Mouse (Mus musculus) forebrain, embryonic 13.5 days (tissue): Measurements from ENCODE around the gene Rgl1. TPM values are rescaled to one million over a fixed set of nuclear protein-coding genes. Genes with fewer than 3 reads are reported as not detected.
A peak's percentile ranks its signal among the peaks of the same experiment; 100 is the strongest.

Source experiments
- ATAC-seq: fragments of 200-750 bp; cut with Nextera tagmentation; 2 replicates; pipeline ENCODE4 v1.8.0; 2017
- H3K27ac ChIP-seq: fragments of 300-500 bp; sonication (generic); 2 replicates; pipeline ENCODE4 v1.5.1; 2015; ENCODE audit warnings: inconsistent platforms, mild to moderate bottlenecking, moderate library complexity
- H3K27me3 ChIP-seq: fragments of 300-500 bp; sonication (generic); 2 replicates; pipeline ENCODE4 v1.6.1; 2015; ENCODE audit warnings: mild to moderate bottlenecking, inconsistent platforms
- H3K36me3 ChIP-seq: fragments of 300-500 bp; sonication (generic); 2 replicates; pipeline ENCODE4 v1.6.1; 2015; ENCODE audit warnings: mild to moderate bottlenecking, inconsistent platforms; ENCODE audit not compliant: poor library complexity, severe bottlenecking
- H3K4me1 ChIP-seq: fragments of 300-500 bp; sonication (generic); 2 replicates; pipeline ENCODE4 v1.6.1; 2015; ENCODE audit warnings: inconsistent platforms
- H3K4me2 ChIP-seq: fragments of 300-500 bp; sonication (generic); 2 replicates; pipeline ENCODE4 v1.6.1; 2015; ENCODE audit warnings: inconsistent platforms, mild to moderate bottlenecking, moderate library complexity
- H3K4me3 ChIP-seq: fragments of 300-500 bp; sonication (generic); 2 replicates; pipeline ENCODE4 v1.5.1; 2015; ENCODE audit warnings: mild to moderate bottlenecking, inconsistent platforms
- H3K9ac ChIP-seq: fragments of 300-500 bp; sonication (generic); 2 replicates; pipeline ENCODE4 v1.6.1; 2015; ENCODE audit warnings: mild to moderate bottlenecking, inconsistent platforms
- H3K9me3 ChIP-seq: fragments of 300-500 bp; sonication (generic); replicated peaks from 2 replicates; pipeline ENCODE4 v1.6.1; 2016; ENCODE audit warnings: inconsistent platforms
- WGBS: fragments of 180-500 bp; shearing (Covaris S2); methylation state at CpG from one replicate; pipeline ENCODE4 v1.1.7; 2015; 5-methylcytosine and 5-hydroxymethylcytosine counted together
- polyA plus RNA-seq: library from polyadenylated mRNA; unstranded; fragments of >200 nt; fragmentation: Nextera tagmentation; extraction: Ambion mirVana; gene quantifications from 2 replicates; pipeline ENCODE4 v1.2.1, GENCODE M21; 2015

Gene Rgl1
- polyA plus RNA-seq, 1 experiment from 2014 or later, result 18.5 TPM

DNA sequence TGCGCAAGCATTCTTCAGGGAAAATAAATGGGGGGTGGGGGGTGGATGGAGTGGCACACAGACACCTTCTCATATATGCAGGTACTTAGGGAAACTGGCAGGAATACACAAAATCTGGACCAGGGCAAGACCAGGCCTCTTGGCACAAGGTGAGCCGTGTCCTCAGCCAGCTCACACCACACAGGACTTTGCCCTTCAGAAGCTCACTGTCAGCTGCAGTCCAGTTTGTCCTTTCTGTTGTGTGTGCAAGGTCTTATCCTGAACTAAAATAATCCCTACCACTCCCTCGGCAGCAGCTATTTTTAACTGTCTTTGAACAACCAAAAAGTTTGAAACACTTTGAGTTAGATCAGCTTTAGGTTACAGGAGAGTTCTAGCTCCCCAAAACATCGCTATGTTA lies 227.3 kb downstream of the Rgl1 start:
- Histone ChIP-seq H3K4me1 (no peaks in the 10 kb centered on the region), H3K27me3 (no peaks in the 10 kb centered on the region), H3K4me2 (no peak overlapping the region), H3K27ac (no peak overlapping the region), H3K9me3 (no peaks in the 10 kb centered on the region), H3K4me3 (no peak overlapping the region), H3K36me3 (peaks cover 25% of the 10 kb centered on the region), H3K9ac (no peak overlapping the region)
- no peak for ATAC-seq
- WGBS, result 89% methylated on average over 4 of the region's 4 CpGs

GRCm38 (mm10) chr1:152537186-152537585 lies 229.0 kb downstream of the Rgl1 start:
- Histone ChIP-seq H3K9me3 (no peaks in the 10 kb centered on the region), H3K27me3 (no peaks in the 10 kb centered on the region), H3K4me3 (no peak overlapping the region), H3K27ac (no peak overlapping the region), H3K4me1 (peaks cover 5% of the 10 kb centered on the region; the same call in 1 of the 2 replicates), H3K4me2 (no peak overlapping the region), H3K36me3 (peaks cover 12% of the 10 kb centered on the region), H3K9ac (no peak overlapping the region)
- WGBS, result 80% methylated on average over 13 of the region's 13 CpGs
- ATAC-seq, result no peak

DNA sequence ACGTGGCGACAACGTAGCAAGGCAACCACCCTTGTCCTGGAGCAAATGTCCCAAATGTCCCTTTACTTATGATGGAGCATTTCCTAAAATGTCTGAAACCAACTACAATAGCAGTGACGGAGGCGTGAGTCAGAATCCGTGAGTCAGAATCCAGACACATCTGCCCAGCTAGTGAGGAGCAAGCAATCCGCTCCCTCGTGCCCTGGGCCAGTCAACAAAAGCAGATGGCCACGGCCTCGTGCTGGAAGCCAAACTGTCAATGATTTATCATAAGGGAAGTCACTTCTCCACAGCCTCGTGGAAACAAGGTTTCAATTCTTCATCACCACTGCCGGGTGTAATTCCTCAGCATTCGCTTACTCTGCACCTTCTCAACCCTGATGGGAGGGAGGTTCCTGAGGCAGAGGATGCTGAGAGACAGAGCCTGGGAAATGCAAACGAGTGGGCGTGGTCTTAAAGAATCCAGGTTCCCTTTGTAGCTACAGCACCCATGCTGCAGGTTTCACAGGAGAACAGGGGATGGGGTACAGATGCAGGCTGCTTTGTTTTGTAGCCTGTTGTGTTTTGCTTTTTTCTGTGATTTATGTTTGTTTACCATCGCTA lies 229.6 kb downstream of the Rgl1 start:
- Histone ChIP-seq H3K27ac (no peak overlapping the region), H3K4me1 (peaks cover 7% of the 10 kb centered on the region; the same call in 1 of the 2 replicates), H3K4me2 (no peak overlapping the region), H3K9ac (no peak overlapping the region), H3K27me3 (no peaks in the 10 kb centered on the region), H3K4me3 (no peak overlapping the region), H3K36me3 (peaks cover 12% of the 10 kb centered on the region), H3K9me3 (no peaks in the 10 kb centered on the region)
- 63% methylated on average over 16 of the region's 16 CpGs for WGBS
- no peak for ATAC-seq

DNA sequence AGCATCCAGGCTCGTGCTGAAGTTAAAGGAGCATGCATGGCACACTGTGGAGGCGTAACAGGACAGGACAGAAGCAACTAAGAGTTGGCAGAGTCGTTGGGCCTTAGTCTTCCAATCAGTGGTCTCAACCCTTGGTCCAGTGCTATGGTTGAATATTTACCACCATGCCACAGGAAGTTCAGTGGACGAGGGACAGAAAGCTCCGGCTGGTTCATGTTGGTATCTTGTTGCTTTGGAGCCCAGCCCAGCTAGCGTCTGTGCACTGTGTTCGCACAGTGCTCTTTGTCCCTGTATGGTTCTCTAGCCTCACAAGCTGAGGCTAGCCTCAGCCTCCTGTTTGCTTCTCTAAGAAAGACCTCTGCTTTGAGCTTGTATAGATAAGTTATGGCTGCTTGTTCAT lies 231.6 kb downstream of the Rgl1 start:
- H3K4me1 ChIP-seq, result peaks cover 7% of the 10 kb centered on the region; the same call in 1 of the 2 replicates
- peaks cover 21% of the 10 kb centered on the region for H3K36me3 ChIP-seq
- no peak overlapping the region for H3K4me3 ChIP-seq
- no peak overlapping the region for H3K27ac ChIP-seq
- no peak for ATAC-seq
- H3K9ac ChIP-seq, result no peak overlapping the region
- 90% methylated on average over 7 of the region's 7 CpGs for WGBS
- H3K4me2 ChIP-seq, result no peak overlapping the region
- H3K9me3 ChIP-seq, result no peaks in the 10 kb centered on the region
- H3K27me3 ChIP-seq, result no peaks in the 10 kb centered on the region

DNA sequence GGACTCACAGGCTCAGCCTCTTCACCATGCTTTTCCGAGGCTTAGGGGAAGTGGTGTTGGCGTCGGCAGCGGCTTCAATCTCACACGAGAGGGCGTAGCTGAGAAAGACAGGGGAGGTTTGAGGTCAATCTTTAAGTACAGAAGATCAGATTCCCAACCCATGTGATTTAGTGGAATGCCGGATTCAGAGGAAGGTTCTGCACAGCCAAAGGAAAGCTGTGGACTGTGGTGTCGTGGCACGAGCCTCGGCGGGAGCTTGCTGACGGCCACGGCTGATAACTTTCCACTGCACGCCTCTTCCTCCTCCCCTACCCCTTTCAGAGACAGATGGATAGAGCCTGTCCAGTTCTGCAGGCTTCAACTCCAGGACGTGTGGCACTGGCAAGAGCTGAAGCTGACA lies 234.7 kb downstream of the Rgl1 start:
- H3K27me3 ChIP-seq, result no peaks in the 10 kb centered on the region
- H3K4me2 ChIP-seq, result no peak overlapping the region
- WGBS, result 77% methylated on average over 15 of the region's 15 CpGs
- peaks cover 7% of the 10 kb centered on the region; the same call in 1 of the 2 replicates for H3K4me1 ChIP-seq
- H3K9me3 ChIP-seq, result no peaks in the 10 kb centered on the region
- ATAC-seq, result no peak
- peaks cover 15% of the 10 kb centered on the region for H3K36me3 ChIP-seq
- H3K9ac ChIP-seq, result no peak overlapping the region
- no peak overlapping the region for H3K4me3 ChIP-seq
- no peak overlapping the region for H3K27ac ChIP-seq

GRCm38 (mm10) chr1:152528778-152529177 lies 237.4 kb downstream of the Rgl1 start:
- ATAC-seq, result no peak
- Histone ChIP-seq H3K4me1 (peaks cover 13% of the 10 kb centered on the region), H3K27me3 (no peaks in the 10 kb centered on the region), H3K9ac (no peak overlapping the region), H3K36me3 (peaks cover 15% of the 10 kb centered on the region), H3K9me3 (no peaks in the 10 kb centered on the region), H3K4me3 (no peak overlapping the region), H3K4me2 (no peak overlapping the region), H3K27ac (no peak overlapping the region)
- 90% methylated on average over 3 of the region's 3 CpGs for WGBS

DNA sequence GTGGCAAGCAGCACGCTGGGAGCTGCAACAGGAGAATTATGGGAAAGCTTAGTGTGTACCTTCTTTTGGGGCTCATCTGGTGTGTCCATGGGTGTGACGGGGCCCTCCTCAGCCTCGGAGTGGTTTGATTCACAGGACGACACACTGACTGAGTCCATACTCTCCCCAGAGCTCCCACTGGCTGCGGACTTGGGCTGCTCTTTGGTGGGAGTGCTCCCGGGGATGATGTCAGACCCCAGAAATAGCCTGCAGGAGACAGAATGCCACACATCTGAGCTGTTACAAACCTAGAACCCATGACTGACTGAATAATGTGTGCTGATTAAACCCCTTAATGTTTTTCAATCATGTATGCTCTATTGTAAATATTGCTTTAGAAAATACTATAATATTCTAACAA lies 237.9 kb downstream of the Rgl1 start:
- WGBS, result 84% methylated on average over 6 of the region's 6 CpGs
- peaks cover 21% of the 10 kb centered on the region for H3K36me3 ChIP-seq
- peaks cover 13% of the 10 kb centered on the region for H3K4me1 ChIP-seq
- H3K4me2 ChIP-seq, result no peak overlapping the region
- no peak overlapping the region for H3K27ac ChIP-seq
- H3K27me3 ChIP-seq, result no peaks in the 10 kb centered on the region
- H3K9me3 ChIP-seq, result no peaks in the 10 kb centered on the region
- H3K9ac ChIP-seq, result no peak overlapping the region
- no peak for ATAC-seq
- no peak overlapping the region for H3K4me3 ChIP-seq

GRCm38 (mm10) chr1:152526154-152526553 lies 240.0 kb downstream of the Rgl1 start:
- Histone ChIP-seq H3K9ac (no peak overlapping the region), H3K27me3 (no peaks in the 10 kb centered on the region), H3K4me3 (no peak overlapping the region), H3K36me3 (peaks cover 26% of the 10 kb centered on the region), H3K4me1 (peaks cover 6% of the 10 kb centered on the region), H3K4me2 (no peak overlapping the region), H3K27ac (no peak overlapping the region), H3K9me3 (no peaks in the 10 kb centered on the region)
- no peak for ATAC-seq
- WGBS, result 82% methylated on average over 9 of the region's 9 CpGs

DNA sequence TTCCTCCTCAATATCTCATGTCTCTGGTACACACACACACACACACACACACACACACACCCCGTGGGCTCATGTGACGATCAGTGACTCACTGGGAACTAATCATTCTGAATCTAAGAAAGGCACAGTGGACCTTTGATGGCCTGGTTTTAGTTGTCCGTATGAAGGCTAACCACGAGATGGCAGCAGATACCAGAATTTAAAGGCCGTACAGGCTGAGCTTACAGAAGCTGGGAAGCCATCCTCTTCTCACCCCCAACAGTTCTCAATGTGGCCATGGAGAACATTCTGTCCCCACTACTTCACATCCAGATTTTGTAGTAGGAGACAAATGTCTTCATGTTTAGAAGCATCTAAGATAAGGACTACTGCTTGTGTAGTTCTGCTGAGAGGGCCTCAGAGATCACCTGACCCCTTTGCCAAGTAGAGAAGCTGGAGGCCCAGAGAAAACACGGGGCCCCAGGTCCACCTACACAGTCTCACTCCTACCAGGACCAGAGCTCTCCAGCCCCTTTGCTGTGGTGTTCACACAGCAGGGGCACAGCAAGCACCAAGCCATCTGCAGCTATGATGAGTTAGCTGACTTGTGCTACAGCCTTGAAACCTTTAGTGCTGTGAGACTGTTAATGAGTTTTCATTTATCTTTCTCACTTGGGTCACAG lies 241.0 kb downstream of the Rgl1 start:
- WGBS, result 24% methylated on average over 6 of the region's 6 CpGs
- Histone ChIP-seq H3K36me3 (peaks cover 26% of the 10 kb centered on the region), H3K9me3 (no peaks in the 10 kb centered on the region), H3K4me3 (no peak overlapping the region), H3K27ac (peak overlapping the region; percentile 8; the same call in 1 of the 2 replicates), H3K4me2 (no peak overlapping the region), H3K27me3 (no peaks in the 10 kb centered on the region), H3K4me1 (peaks cover 6% of the 10 kb centered on the region), H3K9ac (no peak overlapping the region)
- peak; percentile 85 for ATAC-seq

DNA sequence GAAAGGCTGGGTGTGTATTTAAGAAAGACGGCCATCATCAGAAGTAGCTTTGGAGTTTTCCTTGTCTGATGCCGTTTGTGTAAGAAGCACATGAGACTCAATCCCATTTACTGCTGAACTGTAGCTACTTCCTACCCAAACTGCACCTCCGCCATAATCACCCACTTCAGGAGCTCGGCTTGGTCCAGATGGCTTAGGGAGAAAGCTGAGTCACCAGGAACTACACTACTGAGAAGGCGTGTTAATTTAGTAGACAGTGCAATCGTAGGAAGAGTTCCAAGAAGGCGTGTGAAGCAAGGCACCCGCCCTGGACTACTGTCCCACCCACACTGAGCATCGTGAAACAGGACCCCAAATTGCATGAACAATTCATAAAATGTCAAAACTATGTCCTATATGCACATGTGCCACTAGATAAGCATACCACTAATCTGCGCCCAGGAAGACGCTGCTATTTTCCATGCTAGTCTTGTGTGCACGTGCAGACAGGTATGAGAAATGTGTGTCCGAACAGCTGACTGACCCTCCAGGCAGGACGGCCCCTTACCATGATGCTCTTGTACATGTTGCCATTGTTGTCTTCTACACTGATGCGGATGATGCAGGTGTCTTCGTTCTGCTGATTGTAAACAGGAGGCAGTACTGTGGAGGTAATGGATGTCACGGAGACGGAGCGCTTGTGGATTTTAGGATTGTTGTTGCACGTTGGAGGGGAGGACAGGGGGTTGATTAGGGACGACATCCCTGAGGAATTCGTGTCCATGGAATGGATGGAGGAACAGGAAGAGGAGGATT lies 241.9 kb downstream of the Rgl1 start:
- ATAC-seq, result no peak
- 88% methylated on average over 22 of the region's 22 CpGs for WGBS
- no peak overlapping the region for H3K9ac ChIP-seq
- peaks cover 6% of the 10 kb centered on the region for H3K4me1 ChIP-seq
- H3K27ac ChIP-seq, result no peak overlapping the region
- no peak overlapping the region for H3K4me3 ChIP-seq
- H3K9me3 ChIP-seq, result no peaks in the 10 kb centered on the region
- no peak overlapping the region for H3K4me2 ChIP-seq
- H3K27me3 ChIP-seq, result no peaks in the 10 kb centered on the region
- H3K36me3 ChIP-seq, result peaks cover 26% of the 10 kb centered on the region

DNA sequence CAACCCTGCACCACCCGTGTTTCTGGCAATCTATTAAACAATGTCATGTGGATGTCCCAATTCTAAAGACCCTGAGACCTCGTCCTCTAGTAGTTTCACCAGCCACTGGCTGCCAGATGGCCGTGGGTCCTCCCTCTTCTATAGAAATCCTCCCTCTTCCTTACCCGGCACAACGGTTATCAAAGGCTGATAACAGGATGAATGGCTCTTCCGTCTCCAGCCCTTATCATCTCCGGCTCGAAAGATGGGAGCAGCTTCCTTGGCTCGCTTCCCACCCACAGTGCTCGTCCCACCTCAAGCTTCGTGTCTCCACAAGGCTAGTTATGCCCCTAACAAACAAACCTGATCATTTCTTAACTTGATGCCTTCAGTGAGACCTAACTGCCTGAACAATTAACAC lies 242.9 kb downstream of the Rgl1 start:
- H3K27ac ChIP-seq, result no peak overlapping the region
- no peak overlapping the region for H3K4me2 ChIP-seq
- H3K36me3 ChIP-seq, result peaks cover 27% of the 10 kb centered on the region
- H3K27me3 ChIP-seq, result no peaks in the 10 kb centered on the region
- H3K9ac ChIP-seq, result no peak overlapping the region
- H3K4me3 ChIP-seq, result no peak overlapping the region
- 88% methylated on average over 11 of the region's 11 CpGs for WGBS
- H3K4me1 ChIP-seq, result peaks cover 6% of the 10 kb centered on the region
- ATAC-seq, result no peak
- no peaks in the 10 kb centered on the region for H3K9me3 ChIP-seq

DNA sequence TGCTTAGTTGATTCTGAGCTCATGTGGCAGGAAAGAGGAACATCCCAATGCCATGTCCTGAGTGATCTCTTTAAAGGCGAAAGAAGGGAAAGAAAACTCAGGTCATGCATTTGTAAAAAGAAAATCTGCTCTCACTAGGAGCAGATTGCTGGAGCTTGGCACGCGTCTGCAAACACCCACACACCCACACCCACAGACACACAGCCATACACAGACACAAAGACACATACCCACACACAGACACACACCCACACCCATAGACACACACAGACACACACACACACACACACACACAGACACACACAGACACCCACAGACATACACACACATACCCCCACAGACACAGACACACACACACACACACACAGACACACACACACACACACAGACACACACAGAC lies 243.9 kb downstream of the Rgl1 start:
- Histone ChIP-seq H3K4me1 (peaks cover 6% of the 10 kb centered on the region), H3K4me3 (no peak overlapping the region), H3K27me3 (no peaks in the 10 kb centered on the region), H3K4me2 (no peak overlapping the region), H3K9ac (no peak overlapping the region), H3K36me3 (peaks cover 25% of the 10 kb centered on the region), H3K27ac (no peak overlapping the region), H3K9me3 (no peaks in the 10 kb centered on the region)
- 87% methylated on average over 3 of the region's 3 CpGs for WGBS
- ATAC-seq, result no peak
